Mouse (Mus musculus) lung, embryonic 15.5 days (tissue): ENCODE data around the gene Psmc6. TPM values are rescaled to one million over a fixed set of nuclear protein-coding genes. Genes with fewer than 3 reads are reported as not detected.

ENCODE experiments used
- ATAC-seq: fragments of 200-750 bp; cut with Nextera tagmentation; 2 replicates; pipeline ENCODE4 v1.8.0; 2017; ENCODE audit warnings: moderate number of reproducible peaks, borderline replicate concordance; ENCODE audit not compliant: low FRiP score, low TSS enrichment; ENCODE audit errors: extremely low read depth
- H3K27ac ChIP-seq: fragments of 300-500 bp; sonication (generic); 2 replicates; pipeline ENCODE4 v1.5.1; 2015; ENCODE audit warnings: moderate library complexity, mild to moderate bottlenecking, inconsistent platforms
- H3K27me3 ChIP-seq: fragments of 300-500 bp; sonication (generic); 2 replicates; pipeline ENCODE4 v1.6.1; 2015; ENCODE audit warnings: inconsistent platforms
- H3K36me3 ChIP-seq: fragments of 300-500 bp; sonication (generic); 2 replicates; pipeline ENCODE4 v1.6.1; 2015; ENCODE audit warnings: inconsistent platforms
- H3K4me1 ChIP-seq: fragments of 300-500 bp; sonication (generic); 2 replicates; pipeline ENCODE4 v1.6.1; 2015; ENCODE audit warnings: inconsistent platforms
- H3K4me2 ChIP-seq: fragments of 300-500 bp; sonication (generic); 2 replicates; pipeline ENCODE4 v1.6.1; 2015; ENCODE audit warnings: inconsistent platforms, mild to moderate bottlenecking, moderate library complexity
- H3K4me3 ChIP-seq: fragments of 300-500 bp; sonication (generic); 2 replicates; pipeline ENCODE4 v1.5.1; 2015; ENCODE audit warnings: mild to moderate bottlenecking, inconsistent platforms
- H3K9ac ChIP-seq: fragments of 300-500 bp; sonication (generic); 2 replicates; pipeline ENCODE4 v1.6.1; 2015; ENCODE audit warnings: inconsistent platforms
- H3K9me3 ChIP-seq: fragments of 300-500 bp; sonication (generic); 2 replicates; pipeline ENCODE4 v1.6.1; 2016; ENCODE audit warnings: inconsistent platforms
- WGBS: fragments of 180-500 bp; shearing (Covaris S2); methylation state at CpG from one replicate; pipeline ENCODE4 v1.1.7; 2015; 5-methylcytosine and 5-hydroxymethylcytosine counted together
- polyA plus RNA-seq: library from polyadenylated mRNA; unstranded; fragments of >200 nt; fragmentation: Nextera tagmentation; extraction: Ambion mirVana; gene quantifications from 2 replicates; pipeline ENCODE4 v1.2.1, GENCODE M21; 2015

The Psmc6 gene
- polyA plus RNA-seq = 148 and 154 TPM in 2 replicates

GRCm38 (mm10) chr14:45329589-45330181 lies at the start of gene Psmc6:
Gene Psmc6 (plus strand): TSS chr14:45329788.
- no peaks in the 10 kb centered on the region for H3K9me3 ChIP-seq
- H3K27me3 ChIP-seq = no peaks in the 10 kb centered on the region
- H3K36me3 ChIP-seq = peaks cover 27% of the 10 kb centered on the region
- H3K4me2 ChIP-seq = peak within 1 kb of the TSS; percentile 64
- H3K27ac ChIP-seq = peak within 1 kb of the TSS; percentile 85
- peak within 1 kb of the TSS; percentile 74 for H3K9ac ChIP-seq
- under 1% methylated on average over 44 of the region's 44 CpGs for WGBS
- peaks cover 13% of the 10 kb centered on the region for H3K4me1 ChIP-seq
- peak; percentile 97 for ATAC-seq
- peak within 1 kb of the TSS; percentile 94 for H3K4me3 ChIP-seq

- H3K9me3 ChIP-seq = no peaks in the 10 kb centered on the region
- no peak overlapping the region for H3K9ac ChIP-seq
- WGBS = 79% methylated on average over 3 of the region's 3 CpGs
- ATAC-seq = no peak
- 0 out of 2 replicates have a peak, but pooled peaks cover 3% of the 10 kb centered on the region for H3K36me3 ChIP-seq
- H3K27ac ChIP-seq = no peak overlapping the region
- H3K27me3 ChIP-seq = no peaks in the 10 kb centered on the region
- no peaks in the 10 kb centered on the region for H3K4me1 ChIP-seq
- no peak overlapping the region for H3K4me3 ChIP-seq
- no peak overlapping the region for H3K4me2 ChIP-seq
Observed at GRCm38 (mm10) chr14:45282066-45282465, 47.5 kb upstream of the Psmc6 start.

GRCm38 (mm10) chr14:45291608-45292007 lies 38.0 kb upstream of the Psmc6 start:
- no peak overlapping the region for H3K27ac ChIP-seq
- ATAC-seq = no peak
- H3K9ac ChIP-seq = no peak overlapping the region
- H3K4me1 ChIP-seq = no peaks in the 10 kb centered on the region
- H3K4me3 ChIP-seq = no peak overlapping the region
- no peaks in the 10 kb centered on the region for H3K27me3 ChIP-seq
- no peaks in the 10 kb centered on the region for H3K9me3 ChIP-seq
- WGBS = 77% methylated on average over 4 of the region's 4 CpGs
- peaks cover 16% of the 10 kb centered on the region; the same call in 1 of the 2 replicates for H3K36me3 ChIP-seq
- no peak overlapping the region for H3K4me2 ChIP-seq

GRCm38 (mm10) chr14:45303939-45304338 lies 25.6 kb upstream of the Psmc6 start:
- Histone ChIP-seq H3K36me3 (peaks cover 25% of the 10 kb centered on the region), H3K4me2 (no peak overlapping the region), H3K27me3 (no peaks in the 10 kb centered on the region), H3K27ac (no peak overlapping the region), H3K9ac (no peak overlapping the region), H3K9me3 (no peaks in the 10 kb centered on the region), H3K4me3 (no peak overlapping the region), H3K4me1 (no peaks in the 10 kb centered on the region)
- ATAC-seq = no peak
- 66% methylated on average over 4 of the region's 4 CpGs for WGBS

GRCm38 (mm10) chr14:45304389-45304788 lies 25.2 kb upstream of the Psmc6 start:
- H3K27ac ChIP-seq = no peak overlapping the region
- H3K9ac ChIP-seq = no peak overlapping the region
- no peaks in the 10 kb centered on the region for H3K27me3 ChIP-seq
- no peaks in the 10 kb centered on the region for H3K4me1 ChIP-seq
- peaks cover 21% of the 10 kb centered on the region for H3K36me3 ChIP-seq
- ATAC-seq = no peak
- 67% methylated on average over 4 of the region's 4 CpGs for WGBS
- H3K4me2 ChIP-seq = no peak overlapping the region
- H3K4me3 ChIP-seq = no peak overlapping the region
- no peaks in the 10 kb centered on the region for H3K9me3 ChIP-seq

- Histone ChIP-seq H3K4me2 (no peak overlapping the region), H3K27ac (no peak overlapping the region), H3K4me3 (no peak overlapping the region), H3K36me3 (peaks cover 16% of the 10 kb centered on the region), H3K27me3 (no peaks in the 10 kb centered on the region), H3K9me3 (no peaks in the 10 kb centered on the region), H3K4me1 (no peaks in the 10 kb centered on the region), H3K9ac (no peak overlapping the region)
- ATAC-seq = no peak
- 93% methylated on average over 5 of the region's 5 CpGs for WGBS
Observed at GRCm38 (mm10) chr14:45305852-45306251, 23.7 kb upstream of the Psmc6 start.

GRCm38 (mm10) chr14:45307630-45308328 lies 21.8 kb upstream of the Psmc6 start:
- H3K4me2 ChIP-seq = no peak overlapping the region
- no peak overlapping the region for H3K4me3 ChIP-seq
- H3K9ac ChIP-seq = no peak overlapping the region
- H3K4me1 ChIP-seq = no peaks in the 10 kb centered on the region
- no peak for ATAC-seq
- WGBS = 83% methylated on average over 8 of the region's 8 CpGs
- H3K27ac ChIP-seq = no peak overlapping the region
- no peaks in the 10 kb centered on the region for H3K27me3 ChIP-seq
- peaks cover 7% of the 10 kb centered on the region for H3K36me3 ChIP-seq
- no peaks in the 10 kb centered on the region for H3K9me3 ChIP-seq

GRCm38 (mm10) chr14:45309646-45310045 lies 19.9 kb upstream of the Psmc6 start:
- no peaks in the 10 kb centered on the region for H3K4me1 ChIP-seq
- WGBS = 83% methylated on average over 13 of the region's 13 CpGs
- H3K4me2 ChIP-seq = no peak overlapping the region
- H3K9me3 ChIP-seq = no peaks in the 10 kb centered on the region
- H3K27ac ChIP-seq = no peak overlapping the region
- no peak for ATAC-seq
- H3K9ac ChIP-seq = no peak overlapping the region
- no peak overlapping the region for H3K4me3 ChIP-seq
- no peaks in the 10 kb centered on the region for H3K27me3 ChIP-seq
- H3K36me3 ChIP-seq = peaks cover 3% of the 10 kb centered on the region; the same call in 1 of the 2 replicates

- no peak overlapping the region for H3K4me2 ChIP-seq
- ATAC-seq = no peak
- H3K4me3 ChIP-seq = no peak overlapping the region
- H3K36me3 ChIP-seq = no peaks in the 10 kb centered on the region
- H3K9ac ChIP-seq = no peak overlapping the region
- H3K4me1 ChIP-seq = no peaks in the 10 kb centered on the region
- no peak overlapping the region for H3K27ac ChIP-seq
- no peaks in the 10 kb centered on the region for H3K9me3 ChIP-seq
- no peaks in the 10 kb centered on the region for H3K27me3 ChIP-seq
- WGBS = 89% methylated on average over 14 of the region's 14 CpGs
Observed at GRCm38 (mm10) chr14:45310101-45310500, 19.5 kb upstream of the Psmc6 start.

GRCm38 (mm10) chr14:45316927-45317326 lies 12.7 kb upstream of the Psmc6 start:
- H3K4me3 ChIP-seq = peak overlapping the region; percentile 93; the same call in 1 of the 2 replicates
- ATAC-seq = no peak

GRCm38 (mm10) chr14:45317921-45318411 lies 11.6 kb upstream of the Psmc6 start:
- under 1% methylated on average over 30 of the region's 38 CpGs for WGBS
- peak; percentile 21; the same call in 1 of the 2 replicates for ATAC-seq

More at GRCm38 (mm10) chr14:45316927-45317326, 12.7 kb upstream of the Psmc6 start:
- Histone ChIP-seq H3K36me3 (no peaks in the 10 kb centered on the region), H3K27ac (no peak overlapping the region), H3K27me3 (no peaks in the 10 kb centered on the region), H3K4me1 (peaks cover 17% of the 10 kb centered on the region), H3K9me3 (no peaks in the 10 kb centered on the region), H3K9ac (no peak overlapping the region), H3K4me2 (peak overlapping the region; percentile 81)
- WGBS = 59% methylated on average over 5 of the region's 5 CpGs

More at GRCm38 (mm10) chr14:45317921-45318411, 11.6 kb upstream of the Psmc6 start:
- H3K4me2 ChIP-seq = peak overlapping the region; percentile 81
- H3K4me1 ChIP-seq = peaks cover 17% of the 10 kb centered on the region
- H3K36me3 ChIP-seq = no peaks in the 10 kb centered on the region
- peak overlapping the region; percentile 93 for H3K4me3 ChIP-seq
- H3K9ac ChIP-seq = peak overlapping the region; percentile 81
- no peaks in the 10 kb centered on the region for H3K9me3 ChIP-seq
- H3K27me3 ChIP-seq = no peaks in the 10 kb centered on the region
- peak overlapping the region; percentile 95 for H3K27ac ChIP-seq
